Mouse (Mus musculus) activated CD4-positive, CD25-positive, alpha-beta regulatory T cell (primary cell): Measurements from ENCODE around the gene Tcp11l1. TPM values are rescaled to one million over a fixed set of nuclear protein-coding genes. Genes with fewer than 3 reads are reported as not detected.

Source experiments
- polyA plus RNA-seq, 2 experiments: library from polyadenylated mRNA; unstranded; fragments of 100-300 nt; shearing (Covaris generic); gene quantifications; one replicate each; pipeline ENCODE4 v1.2.1; 2017

Tcp11l1 gene
- under 1 TPM; 0.38 to 0.87 TPM for polyA plus RNA-seq

DNA sequence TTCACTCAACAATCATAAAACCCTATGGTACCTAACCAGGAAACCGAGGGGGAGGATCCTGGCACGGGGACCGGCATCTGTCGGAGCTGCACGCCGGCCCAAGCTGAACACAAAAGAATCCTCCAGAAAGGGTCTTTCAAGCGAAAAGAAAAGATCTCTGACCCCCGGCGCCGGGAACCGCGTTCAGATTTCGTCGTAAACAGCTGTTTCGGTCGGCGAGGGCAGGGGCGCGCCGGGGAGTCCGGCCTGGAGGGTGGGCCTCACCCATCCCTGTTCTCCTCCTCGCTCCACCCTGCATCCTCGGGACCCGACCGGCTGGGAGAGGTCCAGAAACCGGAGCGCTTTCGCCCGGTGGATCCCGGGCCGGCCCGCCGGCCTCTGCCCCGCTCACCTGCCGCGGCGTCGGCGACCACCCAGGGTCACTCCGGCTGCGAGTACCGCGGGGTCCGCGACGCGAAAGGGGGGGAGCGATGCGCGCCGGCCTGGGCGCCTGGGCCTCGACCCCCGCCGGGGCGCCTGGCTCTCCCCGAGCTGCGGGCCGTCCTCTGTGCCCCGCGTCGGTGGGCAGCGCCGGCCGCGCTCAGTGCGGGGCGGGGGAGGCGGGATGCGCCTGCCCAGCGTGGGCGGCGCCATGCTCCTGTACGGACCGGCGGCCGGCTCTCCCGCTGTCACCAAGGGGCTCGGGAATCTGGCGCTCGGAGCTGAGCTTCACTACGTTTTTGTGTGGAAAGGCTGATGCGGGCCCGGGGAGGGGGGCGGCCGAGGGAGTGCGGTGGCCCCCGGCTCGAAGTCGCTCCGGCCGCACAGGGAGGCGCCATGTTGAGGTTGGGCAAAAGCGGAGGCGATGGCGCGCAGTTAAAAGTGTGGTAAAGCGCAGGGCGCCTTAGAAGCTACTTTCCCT, at the start of gene Tcp11l1:
Tcp11l1 (minus strand) TSS at position 585 of the 901 bp plus-strand sequence.

DNA sequence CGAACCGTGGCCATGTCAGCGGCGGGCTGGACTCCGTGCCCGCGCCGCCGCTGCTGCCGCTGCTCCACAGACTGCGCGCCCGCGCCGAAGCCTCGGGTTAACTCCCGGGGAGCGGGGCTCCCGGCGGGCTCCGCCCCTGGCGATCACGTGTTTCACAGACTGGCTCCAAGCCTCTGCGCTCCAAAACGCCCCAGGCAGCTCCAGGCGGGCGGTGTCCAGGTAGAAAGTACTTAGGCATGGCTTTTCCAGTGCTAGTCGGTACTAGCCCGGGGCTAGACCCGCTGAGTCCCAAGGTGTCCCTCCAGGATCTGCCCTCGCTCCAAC, 30.7 kb upstream of the Tcp11l1 start, which contains the start of gene Depdc7:
Depdc7 (minus strand) TSS at position 138 of the 324 bp plus-strand sequence.

GRCm38 (mm10) chr2:104716279-104716678, 4.3 kb upstream of the Tcp11l1 start, which contains the start of gene Pin1rt1:
TSS of gene Pin1rt1 (minus strand) at chr2:104716379.

Other genes starting within 250 kb of the Tcp11l1 start
- gene Hipk3, start 217.7 kb downstream of the Tcp11l1 start, polyA plus RNA-seq = 10 to 100 TPM; 22.6 to 36.7 TPM
- 10 to 100 TPM; 62.3 to 84.9 TPM for gene Cstf3, start 121.6 kb downstream of the Tcp11l1 start, polyA plus RNA-seq
- gene Pin1rt1, start 4.2 kb upstream of the Tcp11l1 start, polyA plus RNA-seq = under 1 TPM in 1 of 2 experiments, not detected in 1; 0.97 TPM
- gene Depdc7, start 30.7 kb upstream of the Tcp11l1 start, polyA plus RNA-seq = under 1 TPM in 1 of 2 experiments, not detected in 1; 0.28 TPM
- gene Qser1, start 104.6 kb upstream of the Tcp11l1 start, polyA plus RNA-seq = 1 to 10 TPM in 1 of 2 experiments, under 1 TPM in 1; 0.81 to 1.6 TPM
- under 1 TPM; 0.80 to 0.92 TPM for gene Prrg4, start 137.7 kb upstream of the Tcp11l1 start, polyA plus RNA-seq
- gene Ccdc73, start 155.6 kb upstream of the Tcp11l1 start, polyA plus RNA-seq = 1 to 10 TPM; 2.6 to 3.3 TPM